Mouse (Mus musculus) urinary bladder, postnatal 36 days (tissue): ENCODE measurements around the gene Zfp982.
"Not testable (repeated sequence)": the region's sequence is repeated elsewhere in the genome, so short reads cannot be mapped to it uniquely, and the experiment has no call there.

Experiments used
- DNase-seq, 2 experiments: peaks; one replicate each; pipeline ENCODE4 v3.0.0; 2022; ENCODE audit warnings: low spot score in 2 of 2, mixed read lengths in 1 of 2

Gene Zfp982

DNA sequence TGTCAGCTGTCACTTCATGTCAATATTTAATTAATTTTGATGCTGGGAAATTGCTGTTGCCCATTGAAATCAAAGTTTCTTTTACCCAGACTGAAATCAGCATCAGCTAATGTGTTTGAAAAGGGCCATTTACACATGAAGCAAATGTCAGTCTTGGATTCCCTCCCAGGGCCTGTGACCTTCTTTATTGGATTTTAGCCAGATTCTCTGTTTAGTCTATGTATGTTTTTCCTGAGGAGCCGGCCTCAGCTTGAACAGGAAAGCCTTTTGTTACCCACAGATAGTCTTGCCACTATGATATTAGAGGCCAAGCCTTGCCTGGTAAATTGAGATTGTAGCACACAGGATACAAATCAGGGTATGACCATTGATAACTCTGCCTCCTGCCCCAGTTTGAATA, 66.9 kb downstream of the Zfp982 start:
- DNase-seq, result not testable (repeated sequence)
